Mouse (Mus musculus) embryonic stem cell, embryonic (primary cell): Measurements from ENCODE around the gene Tpst1.

ENCODE experiments used
- CTCF ChIA-PET, 4 experiments: fragments of 300-600 bp in 2 of 4; fragments of 350-600 bp in 2 of 4; sonication (Branson Sonifier 250); formaldehyde crosslinking; loops; one replicate each; lab custom pipeline; 2022; ENCODE audit warnings: inconsistent platforms in 2 of 4; lab: Charles Lee
- POLR2A ChIA-PET, 4 experiments: fragments of 300-600 bp in 2 of 4; fragments of 350-600 bp in 2 of 4; sonication (Branson Sonifier 250); formaldehyde crosslinking; loops; one replicate each; lab custom pipeline; 2022; ENCODE audit warnings: antibody characterized with exemption in 4 of 4, inconsistent platforms in 1 of 4; lab: Charles Lee

Gene Tpst1

DNA sequence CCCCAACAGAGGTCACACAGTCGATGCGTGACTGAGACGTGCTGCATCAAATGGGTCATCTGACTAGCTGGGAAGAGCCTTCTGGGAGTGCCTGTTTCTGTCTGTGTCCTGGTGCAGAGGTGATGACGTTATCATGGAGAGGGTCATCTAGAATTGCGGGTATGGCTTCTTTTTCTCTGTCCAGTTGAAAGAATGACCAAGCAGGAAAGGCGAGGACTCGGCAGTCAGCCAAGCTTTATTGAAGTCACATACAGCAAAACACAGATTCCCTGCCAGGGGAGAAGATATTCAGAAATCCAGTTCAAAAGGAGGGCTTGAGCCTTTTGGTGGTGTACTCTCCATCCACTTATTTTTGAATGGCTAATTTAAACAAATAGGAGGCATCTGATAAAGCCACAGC is 70.0 kb downstream of the Tpst1 start:
- POLR2A ChIA-PET: no interaction called here
- CTCF ChIA-PET: interaction anchor here in 1 of 4 experiments (0.7 kb wide), 1 partner anchor 14 kb away, joined by 3 read pairs; no protein-coding TSS in a partner anchor

DNA sequence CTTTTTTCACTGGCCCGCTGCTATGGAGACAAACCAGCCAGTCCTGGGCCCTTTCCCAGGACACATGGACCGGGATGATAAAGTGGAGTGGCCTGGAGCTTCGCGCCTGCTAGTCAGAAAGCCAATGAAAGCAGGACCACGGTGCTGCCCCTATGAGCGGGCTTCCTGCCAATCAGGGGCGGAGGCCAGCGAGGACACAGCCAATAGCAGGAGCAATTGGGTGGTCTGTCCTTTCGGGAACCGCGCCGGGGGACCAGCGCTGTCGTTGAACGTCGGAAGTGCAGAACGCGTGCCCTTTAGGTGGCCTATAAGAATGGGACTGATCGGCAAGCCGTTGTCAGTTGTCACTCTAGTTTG is 70.8 kb downstream of the Tpst1 start:
- ChIA-PET CTCF (interaction anchor here in 2 of 4 experiments (0.6 to 0.7 kb wide), 2 partner anchors 13 to 774 kb away, joined by 3 read pairs; no protein-coding TSS in a partner anchor), POLR2A (interaction anchor here in 3 of 4 experiments (0.6 to 2.7 kb wide), 5 partner anchors 23 to 233 kb away, joined by 3 to 10 read pairs (median 3); partner anchors contain the start of genes Sbds (in 1 of the 3) and Tyw1 (in 1 of the 3))

DNA sequence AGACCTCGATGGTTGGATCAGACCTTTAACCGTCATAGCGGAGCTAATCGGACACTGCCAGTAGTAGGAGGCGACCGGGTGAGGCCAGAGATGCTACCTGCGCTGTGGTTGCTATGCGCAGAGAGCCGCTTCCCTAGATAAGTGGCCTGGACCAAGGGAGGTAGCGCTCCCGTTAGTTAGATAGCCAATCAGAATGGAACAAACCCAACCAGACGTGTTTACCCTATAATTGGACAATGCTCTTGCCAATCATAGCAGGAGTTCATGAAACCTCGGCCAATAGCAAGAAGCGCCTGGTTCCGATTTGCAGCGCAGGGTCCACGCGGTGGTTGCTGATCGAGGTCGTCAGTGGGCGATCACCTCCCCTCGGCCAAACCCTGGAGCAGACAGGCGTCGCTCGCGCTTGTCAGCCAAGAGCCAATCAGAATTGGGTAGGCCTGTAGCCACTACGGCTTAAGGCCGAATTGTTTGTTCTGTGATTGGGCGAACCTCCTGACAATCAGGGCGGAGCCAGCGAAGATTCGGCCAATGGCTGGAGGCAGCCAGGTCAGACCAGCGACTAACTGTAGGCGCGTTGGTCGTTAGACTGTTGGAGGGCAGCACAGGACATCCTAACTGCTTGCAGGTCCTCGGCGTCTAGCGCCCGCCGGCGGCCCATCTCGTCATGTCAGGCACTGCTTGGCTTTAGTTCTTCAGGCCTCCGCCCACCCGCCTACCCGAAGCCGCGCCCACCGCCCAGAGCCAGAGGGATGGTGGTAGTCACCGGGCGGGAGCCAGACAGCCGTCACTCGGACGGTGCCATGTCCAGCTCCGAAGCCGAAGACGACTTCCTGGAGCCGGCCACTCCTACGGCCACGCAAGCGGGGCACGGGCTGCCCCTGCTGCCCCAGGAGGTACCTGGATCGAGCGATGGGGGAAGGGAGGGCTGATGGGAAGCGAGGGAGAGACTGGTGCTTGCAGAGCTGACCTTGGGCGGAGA is 71.5 kb downstream of the Tpst1 start, which contains the start of gene Kctd7:
Gene Kctd7, plus strand, starts transcription at position 528 of the 979 bp plus-strand sequence.
- POLR2A ChIA-PET: interaction anchor here in 3 of 4 experiments (0.6 to 2.7 kb wide), 11 partner anchors 12 to 234 kb away, joined by 3 to 10 read pairs (median 3); partner anchors contain the start of genes Sbds (in 2 of the 3) and Tyw1 (in 2 of the 3)
- CTCF ChIA-PET: interaction anchor here in 2 of 4 experiments (0.8 to 1.2 kb wide), 2 partner anchors 9 to 100 kb away, joined by 3 read pairs; no protein-coding TSS in a partner anchor

DNA sequence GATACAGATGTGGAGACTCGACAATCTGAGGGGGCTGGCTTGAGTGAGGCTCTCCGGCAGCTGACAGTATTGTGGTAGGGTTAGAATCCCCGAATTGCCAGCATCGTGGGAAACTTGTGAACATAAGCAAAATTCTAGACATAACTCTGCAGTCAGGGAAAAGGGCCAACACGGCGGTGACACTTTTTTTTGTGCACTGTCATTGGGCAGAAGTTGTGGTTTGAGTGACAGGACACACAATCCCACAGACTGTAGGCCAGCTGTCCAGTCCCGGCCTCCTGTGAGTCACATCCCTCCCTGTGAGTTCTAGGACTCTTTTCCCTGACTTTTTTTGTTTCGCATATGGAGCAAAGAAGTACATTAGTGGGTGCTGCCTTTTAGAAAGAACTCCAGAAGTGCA is 72.8 kb downstream of the Tpst1 start:
- CTCF ChIA-PET: no interaction called here
- POLR2A ChIA-PET: interaction anchor here in 3 of 4 experiments (0.6 to 2.7 kb wide), 7 partner anchors 7 to 111 kb away, joined by 3 to 10 read pairs (median 3); partner anchors contain the start of genes Sbds (in 1 of the 3) and Tyw1 (in 1 of the 3)

GRCm38 (mm10) chr5:130149726-130150310 is 76.7 kb downstream of the Tpst1 start:
- CTCF ChIA-PET: interaction anchor here in 2 of 4 experiments (0.7 to 1.7 kb wide), 3 partner anchors 13 to 117 kb away, joined by 3 to 4 read pairs (median 4); no protein-coding TSS in a partner anchor
- POLR2A ChIA-PET: interaction anchor here in 2 of 4 experiments (1.3 kb wide), 2 partner anchors 22 to 107 kb away, joined by 4 read pairs; partner anchors contain the start of gene Rabgef1 (in 1 of the 2)

- ChIA-PET CTCF (interaction anchor here in 2 of 4 experiments (1.4 kb wide), 2 partner anchors 9 kb away, joined by 3 to 6 read pairs; partner anchors contain the start of gene Kctd7 (in 1 of the 2)), POLR2A (interaction anchor here in 3 of 4 experiments (0.5 to 1.3 kb wide), 5 partner anchors 8 to 1285 kb away, joined by 3 read pairs; partner anchors contain the start of gene Rabgef1 (in 1 of the 3))
Measured at GRCm38 (mm10) chr5:130154286-130154685, 81.2 kb downstream of the Tpst1 start.

DNA sequence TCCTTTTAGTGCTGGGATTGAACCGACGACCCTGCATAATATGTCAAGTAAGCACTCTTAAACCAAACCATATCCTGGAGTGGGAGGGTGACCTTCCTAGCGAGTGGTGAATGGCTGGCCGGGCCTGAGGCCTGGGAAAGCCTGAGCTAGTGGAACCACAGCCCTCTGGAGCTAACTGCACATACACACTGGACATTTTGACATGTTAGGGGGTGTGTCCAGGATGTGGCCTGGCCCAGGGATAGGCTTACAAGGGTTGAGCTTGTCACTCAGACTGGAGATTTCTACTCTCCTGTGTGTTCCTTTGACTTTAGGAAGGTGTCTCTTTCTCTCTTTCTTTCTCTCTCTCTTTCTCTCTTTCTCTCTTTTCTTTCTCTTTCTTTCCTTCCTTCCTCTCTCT is 85.4 kb downstream of the Tpst1 start:
- ChIA-PET CTCF (interaction anchor here in 2 of 4 experiments (0.7 to 0.8 kb wide), 2 partner anchors 88 to 95 kb away, joined by 3 read pairs; no protein-coding TSS in a partner anchor), POLR2A (interaction anchor here in 2 of 4 experiments (0.6 to 2.2 kb wide), 4 partner anchors 13 to 366 kb away, joined by 3 to 7 read pairs (median 4); partner anchors contain the start of gene Rabgef1 (in 1 of the 2))

DNA sequence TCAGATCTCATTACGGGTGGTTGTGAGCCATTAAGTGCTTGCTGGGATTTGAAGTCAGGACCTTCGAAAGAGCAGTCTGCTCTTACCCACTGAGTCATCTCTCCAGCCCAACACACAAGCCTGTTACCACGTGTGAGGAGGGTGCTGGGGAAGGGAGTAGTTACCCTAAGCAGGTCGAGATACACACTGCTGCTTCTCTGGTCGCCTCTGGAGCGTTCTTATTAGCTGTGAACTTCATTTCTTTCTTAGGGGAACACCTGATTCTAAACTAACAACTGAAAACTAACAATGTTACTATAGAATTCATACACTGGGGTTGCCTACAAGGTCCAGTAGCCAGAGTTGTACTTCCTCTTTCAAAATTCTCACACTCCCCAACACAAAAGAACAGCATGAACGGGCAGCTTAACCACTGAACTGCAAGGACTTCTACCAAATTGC is 86.7 kb downstream of the Tpst1 start:
- POLR2A ChIA-PET: interaction anchor here in 2 of 4 experiments (1.2 to 2.2 kb wide), 4 partner anchors 8 to 30 kb away, joined by 3 to 7 read pairs (median 4); partner anchors contain the start of gene Rabgef1 (in 1 of the 2)
- CTCF ChIA-PET: interaction anchor here in 2 of 4 experiments (0.7 to 1.1 kb wide), 2 partner anchors 115 to 974 kb away, joined by 3 to 6 read pairs; no protein-coding TSS in a partner anchor

- CTCF ChIA-PET: interaction anchor here in 3 of 4 experiments (0.6 to 1.8 kb wide), 13 partner anchors 9 to 1101 kb away, joined by 3 to 6 read pairs (median 3); partner anchors contain the start of gene Tmem248 (in 1 of the 3)
- POLR2A ChIA-PET: interaction anchor here in 2 of 4 experiments (0.7 to 2.0 kb wide), 4 partner anchors 59 to 222 kb away, joined by 3 to 6 read pairs (median 3); no protein-coding TSS in a partner anchor
Measured at GRCm38 (mm10) chr5:130163670-130164069, 90.5 kb downstream of the Tpst1 start.

- CTCF ChIA-PET: no interaction called here
- POLR2A ChIA-PET: no interaction called here
Measured at GRCm38 (mm10) chr5:130165213-130165612, 92.1 kb downstream of the Tpst1 start.

DNA sequence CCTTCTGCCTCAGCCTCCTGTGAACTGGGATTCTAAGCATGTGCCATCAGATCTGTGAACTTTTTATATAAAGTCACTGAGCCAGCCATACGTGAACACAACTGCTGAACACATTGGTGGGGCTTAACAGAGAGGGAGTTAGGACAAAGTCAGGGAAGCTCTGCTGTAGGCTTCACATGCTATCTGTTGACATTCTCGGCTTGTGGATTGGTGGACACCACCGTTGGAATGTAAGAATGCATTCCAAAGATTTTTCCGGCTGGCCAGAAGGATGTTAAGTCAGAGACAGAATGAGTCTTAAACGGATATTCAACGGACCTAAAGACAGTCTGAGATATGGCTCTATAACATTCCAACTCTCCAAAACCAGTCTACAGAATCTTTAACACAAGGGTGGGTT is 96.0 kb downstream of the Tpst1 start:
- CTCF ChIA-PET: interaction anchor here in 1 of 4 experiments (0.6 kb wide), 1 partner anchor 88 kb away, joined by 6 read pairs; no protein-coding TSS in a partner anchor

DNA sequence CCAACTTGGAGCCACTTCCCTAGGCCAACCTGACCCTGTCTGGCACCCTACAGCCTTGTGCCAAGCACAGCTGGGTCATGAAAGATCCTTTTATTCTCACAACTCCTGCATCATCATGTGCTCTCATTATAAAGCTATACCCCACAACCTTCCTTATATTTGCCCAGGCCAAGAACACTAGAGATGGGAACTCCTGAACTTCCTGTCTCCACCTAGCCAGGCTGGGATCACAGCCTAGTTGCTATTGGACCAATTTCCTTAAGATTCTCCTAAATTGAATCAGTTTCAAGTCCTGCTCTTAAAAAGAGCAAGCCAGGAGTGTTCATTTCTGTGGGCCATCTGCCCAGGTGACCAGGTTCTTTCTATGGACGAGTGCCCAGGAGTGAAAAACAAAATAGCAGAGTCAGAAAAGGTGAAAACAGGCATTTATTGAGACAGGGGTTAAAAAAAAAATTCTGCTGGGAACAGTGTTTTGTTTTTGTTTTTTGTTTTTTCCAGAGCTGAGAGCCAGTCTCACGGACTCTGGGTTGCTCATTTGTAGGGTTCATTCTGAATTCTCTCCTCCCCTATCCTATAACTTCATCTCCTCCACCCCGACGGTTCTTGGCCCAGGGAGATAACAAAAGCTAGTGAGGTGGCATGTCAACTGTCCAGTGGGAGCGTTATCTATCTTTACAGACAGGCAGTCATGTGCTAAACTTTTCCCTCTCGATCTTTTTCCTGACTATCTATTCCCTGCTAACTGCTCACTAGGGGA is 97.7 kb downstream of the Tpst1 start:
- ChIA-PET CTCF (no interaction called here), POLR2A (interaction anchor here in 2 of 4 experiments (0.7 to 5.4 kb wide), 18 partner anchors 9 to 324 kb away, joined by 3 to 39 read pairs (median 4); partner anchors contain the start of genes Sbds (in 1 of the 2), Sumf2 (in 1 of the 2) and Tyw1 (in 1 of the 2))

More for the DNA sequence above, 96.0 kb downstream of the Tpst1 start:
- POLR2A ChIA-PET: interaction anchor here (0.6 to 5.4 kb wide), 13 partner anchors 8 to 281 kb away, joined by 3 to 29 read pairs (median 4); partner anchors contain the start of genes Chchd2 (in 1 of the 4) and Kctd7 (in 1 of the 4)

- ChIA-PET CTCF (interaction anchor here in 2 of 4 experiments (0.7 to 1.3 kb wide), 2 partner anchors 45 to 609 kb away, joined by 3 read pairs; partner anchors contain the start of gene Tmem248 (in 1 of the 2)), POLR2A (interaction anchor here in 3 of 4 experiments (0.7 to 5.4 kb wide), 23 partner anchors 9 to 325 kb away, joined by 3 to 39 read pairs (median 5); partner anchors contain the start of genes Chchd2 (in 1 of the 3), Sbds (in 1 of the 3), Sumf2 (in 1 of the 3) and Tyw1 (in 1 of the 3))
Measured at GRCm38 (mm10) chr5:130171423-130171954, 98.4 kb downstream of the Tpst1 start, which contains the start of gene Rabgef1. TSS of gene Rabgef1 (plus strand) at chr5:130171798.

- ChIA-PET CTCF (interaction anchor here in 3 of 4 experiments (0.7 to 1.3 kb wide), 3 partner anchors 8 to 609 kb away, joined by 3 read pairs; partner anchors contain the start of gene Tmem248 (in 1 of the 3)), POLR2A (interaction anchor here in 3 of 4 experiments (0.7 to 5.4 kb wide), 28 partner anchors 8 to 285 kb away, joined by 3 to 39 read pairs (median 5); partner anchors contain the start of genes Sbds (in 2 of the 3), Tyw1 (in 2 of the 3) and Chchd2 (in 1 of the 3))
Measured at GRCm38 (mm10) chr5:130171956-130172601, 99.0 kb downstream of the Tpst1 start.

DNA sequence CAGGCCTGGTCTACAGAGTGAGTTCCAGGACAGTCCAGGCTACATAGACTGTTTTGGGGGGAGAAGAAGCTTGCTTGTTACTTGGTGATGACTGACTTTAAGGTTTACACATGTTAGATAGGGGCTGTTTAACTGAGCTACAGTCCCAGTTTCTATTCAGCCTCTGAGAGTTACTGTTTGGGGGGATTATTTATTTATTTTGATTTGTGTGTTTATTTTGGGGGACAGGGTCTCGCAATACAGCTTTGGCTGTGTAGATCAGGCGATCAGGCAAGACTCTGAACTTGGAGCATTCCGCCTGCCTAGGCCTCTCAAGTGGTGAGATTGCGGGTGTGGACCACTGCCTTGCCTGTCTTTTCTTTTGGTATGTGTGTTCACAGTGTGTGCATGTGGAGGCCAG is 99.9 kb downstream of the Tpst1 start:
- CTCF ChIA-PET: interaction anchor here in 1 of 4 experiments (1.1 kb wide), 1 partner anchor 9 kb away, joined by 3 read pairs; no protein-coding TSS in a partner anchor

More for the DNA sequence above, 99.9 kb downstream of the Tpst1 start:
- POLR2A ChIA-PET: interaction anchor here in 3 of 4 experiments (0.6 to 5.4 kb wide), 23 partner anchors 8 to 286 kb away, joined by 3 to 39 read pairs (median 4); partner anchors contain the start of genes Sbds (in 2 of the 3), Tyw1 (in 2 of the 3) and Chchd2 (in 1 of the 3)
